Comparison of ENCODE assay signal across 8 mouse cellular contexts in the genomic region with DNA sequence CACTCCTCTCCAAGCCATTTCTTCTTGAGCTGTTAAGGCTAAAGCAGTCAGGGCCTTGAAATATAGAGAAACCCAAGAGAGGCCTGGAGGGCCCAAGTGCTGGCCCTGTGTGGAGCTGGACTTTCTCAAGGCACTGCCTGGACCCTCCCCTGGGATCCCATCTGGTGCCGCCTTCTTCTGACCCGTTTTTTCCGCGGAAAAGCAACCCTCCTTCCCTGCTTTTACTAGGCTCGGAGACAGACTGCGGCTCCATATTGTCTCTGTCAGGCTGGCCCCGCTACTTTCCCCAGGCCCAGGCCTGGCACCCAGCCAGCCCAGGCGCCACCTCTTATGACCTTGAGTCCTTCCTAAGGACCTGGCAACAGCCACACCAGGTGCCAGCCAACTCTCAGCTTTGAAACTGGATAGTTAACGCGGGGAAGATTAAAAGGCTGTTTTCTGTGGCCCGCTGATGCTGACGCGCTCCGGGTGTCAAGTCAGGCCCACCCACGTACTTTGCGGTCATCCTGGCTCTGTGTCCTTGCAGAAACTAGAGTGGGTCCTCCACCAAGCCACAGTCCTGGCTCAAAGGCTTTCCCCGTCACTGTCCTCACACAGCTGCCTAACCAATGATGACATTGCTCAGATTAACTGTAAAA. TPM values are rescaled to one million over a fixed set of nuclear protein-coding genes. Genes with fewer than 3 reads are reported as not detected.
A peak's percentile ranks its signal among the peaks of the same experiment; 100 is the strongest.
DNase-seq lines count a peak whose midpoint lies in the region; ATAC-seq lines count a peak whose summit lies in the region.

No protein-coding gene starts in this region.

- peak overlapping the region; percentile 37 for H3K4me3 ChIP-seq in forebrain, embryonic 15.5 days
- H3K4me3 ChIP-seq in hindbrain, embryonic 10.5 days: peak overlapping the region; percentile 53
- peak overlapping the region; percentile 32 for H3K4me3 ChIP-seq in limb, embryonic 12.5 days (replicated peaks)
- H3K4me3 ChIP-seq in midbrain, embryonic 15.5 days: peak overlapping the region; percentile 33

- peak overlapping the region; percentile 90 for H3K27ac ChIP-seq in forebrain, embryonic 15.5 days (replicated peaks)
- peak overlapping the region; percentile 95 for H3K27ac ChIP-seq in hindbrain, embryonic 10.5 days
- peak overlapping the region; percentile 92 for H3K27ac ChIP-seq in limb, embryonic 12.5 days
- H3K27ac ChIP-seq in midbrain, embryonic 15.5 days: peak overlapping the region; percentile 96

- H3K27me3 ChIP-seq in forebrain, embryonic 15.5 days: no peaks in the 10 kb centered on the region
- no peaks in the 10 kb centered on the region for H3K27me3 ChIP-seq in hindbrain, embryonic 10.5 days (ENCODE audit: insufficient read depth, poor library complexity, severe bottlenecking)
- no peaks in the 10 kb centered on the region for H3K27me3 ChIP-seq in limb, embryonic 12.5 days
- H3K27me3 ChIP-seq in midbrain, embryonic 15.5 days (replicated peaks): no peaks in the 10 kb centered on the region

- DNase-seq in right cerebral cortex, postnatal 4 days: peak; percentile 60
- DNase-seq in right cerebral cortex, postnatal 14 days: no peak
- no peak for DNase-seq in hindbrain, embryonic 10.5 days (ENCODE audit: low spot score)
- DNase-seq in right cerebral cortex, adult 18-20 months: no peak

- H3K36me3 ChIP-seq in forebrain, embryonic 15.5 days: no peaks in the 10 kb centered on the region
- no peaks in the 10 kb centered on the region for H3K36me3 ChIP-seq in hindbrain, embryonic 10.5 days
- H3K36me3 ChIP-seq in limb, embryonic 12.5 days: no peaks in the 10 kb centered on the region
- no peaks in the 10 kb centered on the region for H3K36me3 ChIP-seq in midbrain, embryonic 15.5 days (replicated peaks)

- peak overlapping the region; percentile 8 for H3K9ac ChIP-seq in forebrain, embryonic 15.5 days (replicated peaks)
- peak overlapping the region; percentile 51 for H3K9ac ChIP-seq in limb, embryonic 12.5 days (replicated peaks)
- H3K9ac ChIP-seq in midbrain, embryonic 15.5 days: peak overlapping the region; percentile 51

- peak overlapping the region; percentile 55 for H3K4me2 ChIP-seq in forebrain, embryonic 15.5 days (replicated peaks)
- peak overlapping the region; percentile 65 for H3K4me2 ChIP-seq in limb, embryonic 12.5 days
- peak overlapping the region; percentile 58 for H3K4me2 ChIP-seq in midbrain, embryonic 15.5 days

- 4% methylated on average over 17 of the region's 17 CpGs for WGBS in forebrain, embryonic 15.5 days
- 21% methylated on average over 17 of the region's 17 CpGs for WGBS in hindbrain, embryonic 10.5 days
- 16% methylated on average over 17 of the region's 17 CpGs for WGBS in limb, embryonic 12.5 days
- 7% methylated on average over 17 of the region's 17 CpGs for WGBS in midbrain, embryonic 15.5 days

- no peaks in the 10 kb centered on the region for H3K9me3 ChIP-seq in forebrain, embryonic 15.5 days
- no peaks in the 10 kb centered on the region for H3K9me3 ChIP-seq in hindbrain, embryonic 10.5 days
- H3K9me3 ChIP-seq in limb, embryonic 12.5 days: no peaks in the 10 kb centered on the region
- no peaks in the 10 kb centered on the region for H3K9me3 ChIP-seq in midbrain, embryonic 15.5 days

- H3K4me1 ChIP-seq in forebrain, embryonic 15.5 days: peaks cover 25% of the 10 kb centered on the region
- peaks cover 44% of the 10 kb centered on the region for H3K4me1 ChIP-seq in hindbrain, embryonic 10.5 days (replicated peaks)
- peaks cover 29% of the 10 kb centered on the region for H3K4me1 ChIP-seq in limb, embryonic 12.5 days (replicated peaks)
- H3K4me1 ChIP-seq in midbrain, embryonic 15.5 days: peaks cover 33% of the 10 kb centered on the region

- ATAC-seq in forebrain, embryonic 15.5 days (replicated peaks): peak; percentile 36
- peak; percentile 17; the same call in 1 of the 2 replicates for ATAC-seq in limb, embryonic 12.5 days (ENCODE audit: insufficient number of reproducible peaks, insufficient read depth, low FRiP score, low TSS enrichment, low read depth)
- peak; percentile 55 for ATAC-seq in midbrain, embryonic 15.5 days (replicated peaks)
- ATAC-seq in granulocyte monocyte progenitor cell, adult 5-6 weeks (replicated peaks; ENCODE audit: poor library complexity, severe bottlenecking): no peak

RNA-seq across cellular contexts. Expression of a gene that starts 4.8 kb away (rescaled TPM):
- polyA plus RNA-seq in forebrain, embryonic 15.5 days (2015; fragmentation: Nextera tagmentation; extraction: Ambion mirVana): 5.5 and 6.0 TPM in 2 replicates
- polyA plus RNA-seq in hindbrain, embryonic 10.5 days (2016; fragmentation: Nextera tagmentation; extraction: Ambion mirVana): 5.9 and 7.5 TPM in 2 replicates
- polyA plus RNA-seq in limb, embryonic 12.5 days (2016; fragmentation: Nextera tagmentation; extraction: Ambion mirVana): 5.6 and 7.1 TPM in 2 replicates
- polyA plus RNA-seq in midbrain, embryonic 15.5 days (2015; fragmentation: Nextera tagmentation; extraction: Ambion mirVana): 7.0 and 7.5 TPM in 2 replicates
- total RNA-seq in granulocyte monocyte progenitor cell, adult 5-6 weeks (2014; fragmentation: Nextera tagmentation): 42.8 and 70.9 TPM in 2 replicates
- total RNA-seq in granulocyte monocyte progenitor cell, adult 5-6 weeks (2017): 23.6 and 30.5 TPM in 2 replicates

RNA-seq across cellular contexts. Expression of a gene that starts 8.2 kb away (rescaled TPM):
- polyA plus RNA-seq in forebrain, embryonic 15.5 days (2015; fragmentation: Nextera tagmentation; extraction: Ambion mirVana): 432 and 464 TPM in 2 replicates
- polyA plus RNA-seq in hindbrain, embryonic 10.5 days (2016; fragmentation: Nextera tagmentation; extraction: Ambion mirVana): 338 and 391 TPM in 2 replicates
- polyA plus RNA-seq in limb, embryonic 12.5 days (2016; fragmentation: Nextera tagmentation; extraction: Ambion mirVana): 368 and 379 TPM in 2 replicates
- 519 and 548 TPM in 2 replicates for polyA plus RNA-seq in midbrain, embryonic 15.5 days (2015; fragmentation: Nextera tagmentation; extraction: Ambion mirVana)
- 125 and 132 TPM in 2 replicates for total RNA-seq in granulocyte monocyte progenitor cell, adult 5-6 weeks (2014; fragmentation: Nextera tagmentation)
- 69.5 and 74.3 TPM in 2 replicates for total RNA-seq in granulocyte monocyte progenitor cell, adult 5-6 weeks (2017)

RNA-seq across cellular contexts. Expression of a gene that starts 38.5 kb away (rescaled TPM):
- 1.4 and 1.8 TPM in 2 replicates for polyA plus RNA-seq in forebrain, embryonic 15.5 days (2015; fragmentation: Nextera tagmentation; extraction: Ambion mirVana)
- 0.71 and 1.1 TPM in 2 replicates for polyA plus RNA-seq in hindbrain, embryonic 10.5 days (2016; fragmentation: Nextera tagmentation; extraction: Ambion mirVana)
- 0.38 and 0.51 TPM in 2 replicates for polyA plus RNA-seq in limb, embryonic 12.5 days (2016; fragmentation: Nextera tagmentation; extraction: Ambion mirVana)
- 3.6 and 4.0 TPM in 2 replicates for polyA plus RNA-seq in midbrain, embryonic 15.5 days (2015; fragmentation: Nextera tagmentation; extraction: Ambion mirVana)
- total RNA-seq in granulocyte monocyte progenitor cell, adult 5-6 weeks (2014; fragmentation: Nextera tagmentation): 7.0 and 15.7 TPM in 2 replicates
- total RNA-seq in granulocyte monocyte progenitor cell, adult 5-6 weeks (2017): 9.9 and 10.8 TPM in 2 replicates
